Mouse (Mus musculus): ENCODE measurements around the gene Trub1. TPM values are rescaled to one million over a fixed set of nuclear protein-coding genes. Genes with fewer than 3 reads are reported as not detected.

Trub1 gene
- polyA plus RNA-seq, 1 experiment from 2014 or later: 10.2 TPM

GRCm38 (mm10) chr19:57513123-57513522 lies 60.4 kb downstream of the Trub1 start:
- Histone ChIP-seq H3K4me3 (ENCODE audit: low read length) (no peak overlapping the region), H3K9ac (ENCODE audit: low read length) (no peak overlapping the region), H3K9me3 (replicated peaks; ENCODE audit: control insufficient read depth, low read length) (no peaks in the 10 kb centered on the region), H3K4me1 (ENCODE audit: control insufficient read depth, insufficient read depth, low read length) (peaks cover 12% of the 10 kb centered on the region), H3K4me2 (ENCODE audit: low read depth, low read length) (no peak overlapping the region), H3K36me3 (ENCODE audit: control insufficient read depth, insufficient read depth) (no peaks in the 10 kb centered on the region), H3K27ac (ENCODE audit: low read length) (no peak overlapping the region), H3K27me3 (ENCODE audit: control insufficient read depth, insufficient read depth, low read length) (no peaks in the 10 kb centered on the region)
- 77% methylated on average over 9 of the region's 9 CpGs for WGBS
- ATAC-seq (replicated peaks; ENCODE audit: extremely low read depth, insufficient read depth, low FRiP score): no peak

- no peaks in the 10 kb centered on the region for H3K4me1 ChIP-seq (ENCODE audit: control insufficient read depth, insufficient read depth, low read length)
- H3K36me3 ChIP-seq (ENCODE audit: control insufficient read depth, insufficient read depth): no peaks in the 10 kb centered on the region
- H3K27me3 ChIP-seq (ENCODE audit: control insufficient read depth, insufficient read depth, low read length): no peaks in the 10 kb centered on the region
- H3K9ac ChIP-seq (ENCODE audit: low read length): no peak overlapping the region
- ATAC-seq (replicated peaks; ENCODE audit: extremely low read depth, insufficient read depth, low FRiP score): no peak
- no peak overlapping the region for H3K27ac ChIP-seq (ENCODE audit: low read length)
- no peaks in the 10 kb centered on the region for H3K9me3 ChIP-seq (replicated peaks; ENCODE audit: control insufficient read depth, low read length)
- H3K4me2 ChIP-seq (ENCODE audit: low read depth, low read length): no peak overlapping the region
- H3K4me3 ChIP-seq (ENCODE audit: low read length): no peak overlapping the region
Observed at GRCm38 (mm10) chr19:57521721-57522120, 69.0 kb downstream of the Trub1 start.

- Histone ChIP-seq H3K4me2 (ENCODE audit: low read depth, low read length) (no peak overlapping the region), H3K4me3 (ENCODE audit: low read length) (no peak overlapping the region), H3K27ac (ENCODE audit: low read length) (no peak overlapping the region), H3K36me3 (ENCODE audit: control insufficient read depth, insufficient read depth) (no peaks in the 10 kb centered on the region), H3K27me3 (ENCODE audit: control insufficient read depth, insufficient read depth, low read length) (no peaks in the 10 kb centered on the region), H3K4me1 (ENCODE audit: control insufficient read depth, insufficient read depth, low read length) (no peaks in the 10 kb centered on the region), H3K9me3 (replicated peaks; ENCODE audit: control insufficient read depth, low read length) (no peaks in the 10 kb centered on the region), H3K9ac (ENCODE audit: low read length) (no peak overlapping the region)
- no peak for ATAC-seq (replicated peaks; ENCODE audit: extremely low read depth, insufficient read depth, low FRiP score)
- 79% methylated on average over 17 of the region's 17 CpGs for WGBS
Observed at GRCm38 (mm10) chr19:57523363-57523762, 70.7 kb downstream of the Trub1 start.

GRCm38 (mm10) chr19:57525693-57526092 lies 73.0 kb downstream of the Trub1 start:
- no peaks in the 10 kb centered on the region for H3K36me3 ChIP-seq (ENCODE audit: control insufficient read depth, insufficient read depth)
- no peak overlapping the region for H3K9ac ChIP-seq (ENCODE audit: low read length)
- WGBS: 78% methylated on average over 2 of the region's 2 CpGs
- ATAC-seq (replicated peaks; ENCODE audit: extremely low read depth, insufficient read depth, low FRiP score): no peak
- H3K4me1 ChIP-seq (ENCODE audit: control insufficient read depth, insufficient read depth, low read length): no peaks in the 10 kb centered on the region
- no peaks in the 10 kb centered on the region for H3K27me3 ChIP-seq (ENCODE audit: control insufficient read depth, insufficient read depth, low read length)
- H3K4me3 ChIP-seq (ENCODE audit: low read length): no peak overlapping the region
- no peaks in the 10 kb centered on the region for H3K9me3 ChIP-seq (replicated peaks; ENCODE audit: control insufficient read depth, low read length)
- no peak overlapping the region for H3K27ac ChIP-seq (ENCODE audit: low read length)
- no peak overlapping the region for H3K4me2 ChIP-seq (ENCODE audit: low read depth, low read length)

- H3K9me3 ChIP-seq (replicated peaks; ENCODE audit: control insufficient read depth, low read length): no peaks in the 10 kb centered on the region; the same call in 1 of the 2 replicates
- 60% methylated on average over 4 of the region's 4 CpGs for WGBS
- H3K4me3 ChIP-seq (ENCODE audit: low read length): no peak overlapping the region
- no peak overlapping the region for H3K27ac ChIP-seq (ENCODE audit: low read length)
- H3K9ac ChIP-seq (ENCODE audit: low read length): no peak overlapping the region
- H3K27me3 ChIP-seq (ENCODE audit: control insufficient read depth, insufficient read depth, low read length): no peaks in the 10 kb centered on the region
- no peak for ATAC-seq (replicated peaks; ENCODE audit: extremely low read depth, insufficient read depth, low FRiP score)
- H3K36me3 ChIP-seq (ENCODE audit: control insufficient read depth, insufficient read depth): no peaks in the 10 kb centered on the region
- no peaks in the 10 kb centered on the region for H3K4me1 ChIP-seq (ENCODE audit: control insufficient read depth, insufficient read depth, low read length)
- H3K4me2 ChIP-seq (ENCODE audit: low read depth, low read length): no peak overlapping the region
Observed at GRCm38 (mm10) chr19:57530212-57530611, 77.5 kb downstream of the Trub1 start.

GRCm38 (mm10) chr19:57534262-57534661 lies 81.5 kb downstream of the Trub1 start:
- H3K4me1 ChIP-seq (ENCODE audit: control insufficient read depth, insufficient read depth, low read length): no peaks in the 10 kb centered on the region
- no peak overlapping the region for H3K27ac ChIP-seq (ENCODE audit: low read length)
- no peak overlapping the region for H3K9ac ChIP-seq (ENCODE audit: low read length)
- no peak overlapping the region for H3K4me2 ChIP-seq (ENCODE audit: low read depth, low read length)
- no peak overlapping the region for H3K4me3 ChIP-seq (ENCODE audit: low read length)
- WGBS: 74% methylated on average over 7 of the region's 7 CpGs
- no peak for ATAC-seq (replicated peaks; ENCODE audit: extremely low read depth, insufficient read depth, low FRiP score)
- no peaks in the 10 kb centered on the region for H3K36me3 ChIP-seq (ENCODE audit: control insufficient read depth, insufficient read depth)
- H3K9me3 ChIP-seq (replicated peaks; ENCODE audit: control insufficient read depth, low read length): no peaks in the 10 kb centered on the region; the same call in 1 of the 2 replicates
- H3K27me3 ChIP-seq (ENCODE audit: control insufficient read depth, insufficient read depth, low read length): no peaks in the 10 kb centered on the region

GRCm38 (mm10) chr19:57536512-57536911 lies 83.8 kb downstream of the Trub1 start:
- no peaks in the 10 kb centered on the region for H3K36me3 ChIP-seq (ENCODE audit: control insufficient read depth, insufficient read depth)
- no peak for ATAC-seq (replicated peaks; ENCODE audit: extremely low read depth, insufficient read depth, low FRiP score)
- 71% methylated on average over 5 of the region's 5 CpGs for WGBS
- H3K9ac ChIP-seq (ENCODE audit: low read length): no peak overlapping the region
- H3K4me2 ChIP-seq (ENCODE audit: low read depth, low read length): no peak overlapping the region
- H3K27ac ChIP-seq (ENCODE audit: low read length): no peak overlapping the region
- H3K9me3 ChIP-seq (replicated peaks; ENCODE audit: control insufficient read depth, low read length): no peaks in the 10 kb centered on the region; the same call in 1 of the 2 replicates
- H3K27me3 ChIP-seq (ENCODE audit: control insufficient read depth, insufficient read depth, low read length): no peaks in the 10 kb centered on the region
- H3K4me3 ChIP-seq (ENCODE audit: low read length): no peak overlapping the region
- no peaks in the 10 kb centered on the region for H3K4me1 ChIP-seq (ENCODE audit: control insufficient read depth, insufficient read depth, low read length)

- H3K36me3 ChIP-seq (ENCODE audit: control insufficient read depth, insufficient read depth): no peaks in the 10 kb centered on the region
- H3K9me3 ChIP-seq (replicated peaks; ENCODE audit: control insufficient read depth, low read length): no peaks in the 10 kb centered on the region; the same call in 1 of the 2 replicates
- no peak overlapping the region for H3K27ac ChIP-seq (ENCODE audit: low read length)
- no peak for ATAC-seq (replicated peaks; ENCODE audit: extremely low read depth, insufficient read depth, low FRiP score)
- no peak overlapping the region for H3K4me2 ChIP-seq (ENCODE audit: low read depth, low read length)
- peaks cover 2% of the 10 kb centered on the region; the same call in 1 of the 2 replicates for H3K4me1 ChIP-seq (ENCODE audit: control insufficient read depth, insufficient read depth, low read length)
- H3K9ac ChIP-seq (ENCODE audit: low read length): no peak overlapping the region
- H3K4me3 ChIP-seq (ENCODE audit: low read length): no peak overlapping the region
- no peaks in the 10 kb centered on the region for H3K27me3 ChIP-seq (ENCODE audit: control insufficient read depth, insufficient read depth, low read length)
- 72% methylated on average over 7 of the region's 7 CpGs for WGBS
Observed at GRCm38 (mm10) chr19:57537510-57538182, 84.9 kb downstream of the Trub1 start.

GRCm38 (mm10) chr19:57540118-57540517 lies 87.4 kb downstream of the Trub1 start:
- H3K9me3 ChIP-seq (replicated peaks; ENCODE audit: control insufficient read depth, low read length): no peaks in the 10 kb centered on the region
- no peak overlapping the region for H3K4me2 ChIP-seq (ENCODE audit: low read depth, low read length)
- no peak for ATAC-seq (replicated peaks; ENCODE audit: extremely low read depth, insufficient read depth, low FRiP score)
- H3K9ac ChIP-seq (ENCODE audit: low read length): no peak overlapping the region
- H3K27me3 ChIP-seq (ENCODE audit: control insufficient read depth, insufficient read depth, low read length): no peaks in the 10 kb centered on the region
- no peak overlapping the region for H3K4me3 ChIP-seq (ENCODE audit: low read length)
- peaks cover 2% of the 10 kb centered on the region; the same call in 1 of the 2 replicates for H3K4me1 ChIP-seq (ENCODE audit: control insufficient read depth, insufficient read depth, low read length)
- no peaks in the 10 kb centered on the region for H3K36me3 ChIP-seq (ENCODE audit: control insufficient read depth, insufficient read depth)
- WGBS: 92% methylated on average over 11 of the region's 11 CpGs
- no peak overlapping the region for H3K27ac ChIP-seq (ENCODE audit: low read length)
